Mouse (Mus musculus): ENCODE measurements at regions not wholly inside any gene's neighbourhood (a gene's known extent, or its start where the extent isn't known, plus 50 kb on each side); places are given as distances from the start of the nearest gene placed in this dataset.
A peak's percentile ranks its signal among the peaks of the same experiment; 100 is the strongest.

DNA sequence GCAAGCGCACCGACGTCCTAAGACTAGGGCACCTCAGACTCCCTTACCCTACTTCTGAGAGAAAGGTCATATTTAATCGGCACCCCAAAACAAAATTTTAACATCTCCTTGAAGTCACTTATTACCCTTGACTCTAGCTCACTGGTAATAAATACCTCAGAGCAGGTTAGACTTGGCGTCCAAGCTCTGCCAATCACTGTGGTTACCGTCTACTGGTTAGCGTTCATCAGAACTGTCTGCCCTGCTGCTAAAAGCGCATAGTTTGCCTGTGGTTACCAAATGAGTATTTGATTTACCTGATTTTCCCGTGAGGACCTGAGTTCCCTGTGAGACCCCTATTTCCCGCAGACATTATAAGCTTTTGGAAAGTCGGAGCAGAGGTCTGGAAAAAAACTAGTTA lies 107.3 kb upstream of the Hmgn3 start:
- no peaks in the 10 kb centered on the region for H3K36me3 ChIP-seq (ENCODE audit: insufficient read depth, low read length)
- no peak overlapping the region for H3K9ac ChIP-seq (replicated peaks; ENCODE audit: low read length)
- no peak overlapping the region for H3K4me2 ChIP-seq (replicated peaks; ENCODE audit: low read depth, low read length)
- WGBS: 77% methylated on average over 11 of the region's 11 CpGs
- H3K4me1 ChIP-seq (ENCODE audit: insufficient read depth, low read length): no peaks in the 10 kb centered on the region
- ATAC-seq (ENCODE audit: low FRiP score, low TSS enrichment): no peak
- H3K4me3 ChIP-seq (ENCODE audit: low read length): no peak overlapping the region
- H3K27ac ChIP-seq (ENCODE audit: low read length): no peak overlapping the region
- H3K27me3 ChIP-seq (ENCODE audit: insufficient read depth, low read length): no peaks in the 10 kb centered on the region
- no peaks in the 10 kb centered on the region for H3K9me3 ChIP-seq (ENCODE audit: low read length)

DNA sequence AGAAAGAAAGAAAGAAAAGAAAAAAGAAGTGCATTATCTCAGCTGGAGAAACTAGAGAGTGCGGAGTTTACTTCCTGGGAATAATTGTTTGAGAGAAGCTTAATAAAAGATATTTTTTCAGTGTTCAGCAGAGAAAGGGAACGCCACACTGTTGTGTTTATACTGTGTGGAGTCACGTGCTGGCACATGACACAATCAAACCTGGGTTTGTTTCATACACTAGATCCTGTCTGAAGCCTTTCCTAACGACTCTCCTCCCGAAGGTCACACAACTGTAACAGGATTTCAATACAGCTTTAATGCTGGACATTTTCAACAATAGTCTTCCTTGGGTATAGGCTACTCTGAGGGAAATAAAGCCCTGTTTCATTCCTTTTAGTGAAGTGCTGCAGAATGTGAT lies 105.3 kb upstream of the Hmgn3 start:
- Histone ChIP-seq H3K9me3 (ENCODE audit: low read length) (no peaks in the 10 kb centered on the region), H3K4me3 (ENCODE audit: low read length) (no peak overlapping the region), H3K9ac (replicated peaks; ENCODE audit: low read length) (no peak overlapping the region), H3K4me2 (replicated peaks; ENCODE audit: low read depth, low read length) (no peak overlapping the region), H3K36me3 (ENCODE audit: insufficient read depth, low read length) (no peaks in the 10 kb centered on the region), H3K4me1 (ENCODE audit: insufficient read depth, low read length) (no peaks in the 10 kb centered on the region), H3K27me3 (ENCODE audit: insufficient read depth, low read length) (no peaks in the 10 kb centered on the region), H3K27ac (ENCODE audit: low read length) (no peak overlapping the region)
- no peak for ATAC-seq (ENCODE audit: low FRiP score, low TSS enrichment)
- 61% methylated on average over 5 of the region's 5 CpGs for WGBS

DNA sequence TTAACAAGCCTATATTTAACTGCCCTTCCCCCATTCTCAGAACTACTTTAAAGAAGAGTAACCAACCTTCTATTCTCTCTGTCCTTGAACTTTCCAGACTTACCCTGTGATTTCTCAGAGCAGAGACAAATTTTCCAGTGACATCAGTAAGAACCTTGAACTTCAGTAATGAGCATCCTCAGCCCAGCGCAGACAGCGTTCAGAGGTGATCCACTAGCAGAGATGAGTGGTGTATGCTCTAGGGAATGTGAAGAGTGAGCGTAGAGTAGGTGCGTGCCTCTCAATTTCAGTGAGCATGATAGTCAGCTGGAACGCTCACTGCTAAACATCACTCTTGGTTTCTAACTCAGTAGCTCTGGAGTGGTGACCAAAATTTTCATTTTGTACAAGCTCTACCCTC lies 103.4 kb upstream of the Hmgn3 start:
- Histone ChIP-seq H3K4me2 (replicated peaks; ENCODE audit: low read depth, low read length) (no peak overlapping the region), H3K4me1 (ENCODE audit: insufficient read depth, low read length) (no peaks in the 10 kb centered on the region), H3K27me3 (ENCODE audit: insufficient read depth, low read length) (no peaks in the 10 kb centered on the region), H3K27ac (ENCODE audit: low read length) (no peak overlapping the region), H3K4me3 (ENCODE audit: low read length) (no peak overlapping the region), H3K9ac (replicated peaks; ENCODE audit: low read length) (no peak overlapping the region), H3K36me3 (ENCODE audit: insufficient read depth, low read length) (no peaks in the 10 kb centered on the region), H3K9me3 (ENCODE audit: low read length) (no peaks in the 10 kb centered on the region)
- WGBS: 96% methylated on average over 5 of the region's 5 CpGs
- ATAC-seq (ENCODE audit: low FRiP score, low TSS enrichment): no peak

DNA sequence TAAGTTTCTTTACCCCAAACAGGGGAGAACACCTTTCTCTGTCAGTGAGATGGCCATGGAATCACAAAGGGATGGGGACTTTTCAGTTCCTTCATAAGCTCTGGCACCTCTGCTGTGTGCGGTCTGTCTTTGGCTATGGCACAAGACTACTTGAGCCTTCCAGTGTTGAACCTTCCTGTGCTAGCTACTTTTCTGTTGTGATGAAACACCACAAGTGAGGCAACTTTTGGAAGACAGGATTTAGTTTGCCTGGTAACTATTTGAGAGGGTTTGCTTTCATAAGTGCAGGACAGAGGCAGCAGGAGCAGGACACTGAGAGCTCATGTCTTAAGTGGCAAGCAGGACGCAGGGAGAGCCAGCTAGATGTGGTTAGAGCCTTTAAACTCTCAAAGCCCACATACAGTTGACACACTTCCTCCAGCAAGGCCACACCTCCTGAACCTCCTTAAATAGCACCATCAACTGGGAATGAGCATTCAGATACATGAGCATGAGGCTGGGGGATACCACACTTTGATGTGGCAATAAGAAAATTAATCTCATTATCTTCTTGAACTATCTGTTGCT lies 101.8 kb upstream of the Hmgn3 start:
- Histone ChIP-seq H3K27me3 (ENCODE audit: insufficient read depth, low read length) (no peaks in the 10 kb centered on the region), H3K36me3 (ENCODE audit: insufficient read depth, low read length) (no peaks in the 10 kb centered on the region), H3K9me3 (ENCODE audit: low read length) (no peaks in the 10 kb centered on the region), H3K4me1 (ENCODE audit: insufficient read depth, low read length) (no peaks in the 10 kb centered on the region), H3K4me3 (ENCODE audit: low read length) (no peak overlapping the region), H3K9ac (replicated peaks; ENCODE audit: low read length) (no peak overlapping the region), H3K4me2 (replicated peaks; ENCODE audit: low read depth, low read length) (no peak overlapping the region), H3K27ac (ENCODE audit: low read length) (no peak overlapping the region)
- 81% methylated on average over 2 of the region's 2 CpGs for WGBS
- ATAC-seq (ENCODE audit: low FRiP score, low TSS enrichment): no peak

DNA sequence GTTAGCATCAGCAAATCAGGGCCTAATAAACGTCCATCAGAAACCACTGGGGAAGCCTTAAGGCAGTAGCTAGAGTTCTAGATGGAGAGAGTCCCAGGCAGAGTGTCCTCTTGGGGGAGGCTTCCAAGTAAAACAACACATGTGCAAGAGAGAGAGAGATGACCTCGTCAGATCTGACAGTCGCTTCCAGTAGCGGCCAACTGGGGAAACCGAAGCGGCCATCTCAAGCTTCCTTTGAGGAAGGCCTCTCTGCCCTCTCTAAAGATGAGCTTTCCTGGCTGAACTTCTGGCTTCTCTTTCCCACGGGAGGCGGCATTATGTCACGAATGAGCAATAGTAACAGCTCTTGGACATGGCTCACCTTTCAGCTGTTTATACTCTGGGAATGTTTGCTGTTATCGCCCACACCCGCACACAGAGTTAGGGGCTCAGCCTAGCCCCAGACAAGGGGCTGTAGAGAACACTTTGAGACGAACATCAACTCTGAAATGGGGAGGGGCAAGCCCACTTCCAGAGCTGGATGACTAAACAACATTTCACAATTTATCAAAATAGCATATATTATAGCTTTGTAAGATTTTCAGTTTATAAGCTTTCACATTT lies 100.7 kb upstream of the Hmgn3 start:
- WGBS: 34% methylated on average over 12 of the region's 12 CpGs
- Histone ChIP-seq H3K27ac (ENCODE audit: low read length) (peak overlapping the region; percentile 30; the same call in 1 of the 2 replicates), H3K9me3 (ENCODE audit: low read length) (no peaks in the 10 kb centered on the region), H3K27me3 (ENCODE audit: insufficient read depth, low read length) (no peaks in the 10 kb centered on the region), H3K4me3 (ENCODE audit: low read length) (no peak overlapping the region), H3K36me3 (ENCODE audit: insufficient read depth, low read length) (no peaks in the 10 kb centered on the region), H3K9ac (replicated peaks; ENCODE audit: low read length) (no peak overlapping the region), H3K4me1 (ENCODE audit: insufficient read depth, low read length) (no peaks in the 10 kb centered on the region), H3K4me2 (replicated peaks; ENCODE audit: low read depth, low read length) (no peak overlapping the region)
- ATAC-seq (ENCODE audit: low FRiP score, low TSS enrichment): peak; percentile 79; the same call in 1 of the 2 replicates

DNA sequence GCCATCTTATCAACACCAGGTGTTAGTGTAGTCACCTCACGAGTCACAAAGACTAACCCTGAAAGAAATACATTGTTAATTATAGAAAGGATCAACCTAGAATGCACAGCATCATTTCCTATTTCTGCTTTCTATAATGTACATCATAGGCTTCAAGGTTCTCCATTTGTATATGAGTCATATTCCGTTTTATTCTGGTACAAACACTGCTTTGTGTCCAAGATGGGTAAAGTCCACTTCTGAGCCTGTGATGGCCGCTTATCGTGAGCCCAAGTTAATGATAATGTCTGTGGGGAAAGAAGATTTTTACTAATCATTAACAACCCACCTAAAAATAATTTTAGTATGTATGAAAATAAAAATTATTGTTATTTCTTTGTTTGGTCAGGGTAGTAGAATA lies 94.6 kb upstream of the Hmgn3 start:
- no peak overlapping the region for H3K9ac ChIP-seq (replicated peaks; ENCODE audit: low read length)
- no peak overlapping the region for H3K4me3 ChIP-seq (ENCODE audit: low read length)
- WGBS: 87% methylated on average over 4 of the region's 4 CpGs
- H3K27me3 ChIP-seq (ENCODE audit: insufficient read depth, low read length): no peaks in the 10 kb centered on the region
- ATAC-seq (ENCODE audit: low FRiP score, low TSS enrichment): no peak
- no peaks in the 10 kb centered on the region for H3K9me3 ChIP-seq (ENCODE audit: low read length)
- H3K4me1 ChIP-seq (ENCODE audit: insufficient read depth, low read length): no peaks in the 10 kb centered on the region
- no peak overlapping the region for H3K4me2 ChIP-seq (replicated peaks; ENCODE audit: low read depth, low read length)
- no peak overlapping the region for H3K27ac ChIP-seq (ENCODE audit: low read length)
- no peaks in the 10 kb centered on the region for H3K36me3 ChIP-seq (ENCODE audit: insufficient read depth, low read length)

DNA sequence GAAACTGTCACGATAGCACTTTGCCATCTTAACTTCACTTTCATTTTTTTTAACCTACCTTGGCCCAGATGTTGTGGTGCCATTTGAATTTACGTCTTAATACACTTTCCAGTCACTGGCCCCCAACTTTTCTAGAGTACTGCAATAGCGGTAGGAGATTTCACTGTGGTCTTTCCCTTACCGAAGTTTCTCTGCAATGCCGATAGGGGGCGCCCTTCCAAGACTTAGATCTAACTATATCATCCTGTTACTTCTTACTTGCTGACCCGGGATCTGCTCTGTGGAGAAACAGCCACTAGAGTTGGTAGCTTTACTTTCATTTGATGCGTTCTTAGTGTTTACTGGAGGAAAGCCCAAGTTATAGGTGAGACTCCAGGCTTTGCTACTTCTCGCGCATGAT lies 92.6 kb upstream of the Hmgn3 start:
- no peak overlapping the region for H3K4me2 ChIP-seq (replicated peaks; ENCODE audit: low read depth, low read length)
- H3K4me3 ChIP-seq (ENCODE audit: low read length): no peak overlapping the region
- no peaks in the 10 kb centered on the region for H3K36me3 ChIP-seq (ENCODE audit: insufficient read depth, low read length)
- 81% methylated on average over 10 of the region's 10 CpGs for WGBS
- no peaks in the 10 kb centered on the region for H3K4me1 ChIP-seq (ENCODE audit: insufficient read depth, low read length)
- H3K27me3 ChIP-seq (ENCODE audit: insufficient read depth, low read length): no peaks in the 10 kb centered on the region
- H3K9ac ChIP-seq (replicated peaks; ENCODE audit: low read length): no peak overlapping the region
- no peak for ATAC-seq (ENCODE audit: low FRiP score, low TSS enrichment)
- H3K9me3 ChIP-seq (ENCODE audit: low read length): no peaks in the 10 kb centered on the region
- H3K27ac ChIP-seq (ENCODE audit: low read length): no peak overlapping the region

DNA sequence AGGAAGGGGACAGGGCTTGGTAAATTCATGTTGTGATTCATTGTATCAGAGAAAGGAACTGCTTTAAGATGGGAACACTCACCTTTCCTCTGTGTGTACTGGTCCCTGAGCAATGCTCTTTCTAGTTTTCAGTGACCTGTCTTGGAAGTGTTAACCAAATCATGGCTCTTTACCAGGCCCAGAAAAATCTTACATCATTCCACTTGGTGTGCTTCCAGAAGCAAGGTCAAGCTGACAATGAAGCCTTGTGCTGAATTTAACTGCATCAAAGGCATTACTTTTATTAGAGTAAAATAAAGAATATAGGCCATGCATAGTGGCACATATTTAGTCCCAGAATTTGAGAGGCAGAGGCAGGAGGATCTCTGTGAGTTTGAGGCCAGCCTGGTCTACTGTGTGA lies 75.4 kb upstream of the Hmgn3 start:
- H3K27ac ChIP-seq (ENCODE audit: low read length): no peak overlapping the region

DNA sequence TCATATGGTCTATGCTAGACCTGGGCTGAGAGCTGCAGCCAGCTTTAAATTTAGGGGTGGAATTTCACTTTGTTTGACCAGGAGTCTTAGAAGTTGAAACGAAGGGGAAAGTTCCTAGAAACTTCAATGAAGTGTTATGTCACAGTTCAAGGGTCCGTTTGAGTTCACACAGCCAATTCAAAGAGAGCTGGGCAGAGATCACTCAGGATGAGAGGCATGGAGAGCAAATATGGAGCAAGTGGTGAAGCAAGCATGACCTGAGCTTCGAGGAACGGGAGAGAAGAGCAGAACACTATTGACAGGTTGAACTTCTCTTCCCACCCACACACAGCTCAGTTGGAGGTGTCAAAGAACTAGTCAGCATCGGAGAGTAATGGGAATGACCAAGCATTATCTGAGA lies 56.1 kb upstream of the Hmgn3 start:
- Histone ChIP-seq H3K4me3 (ENCODE audit: low read length) (no peak overlapping the region), H3K27ac (ENCODE audit: low read length) (no peak overlapping the region), H3K9ac (replicated peaks; ENCODE audit: low read length) (no peak overlapping the region), H3K9me3 (ENCODE audit: low read length) (no peaks in the 10 kb centered on the region), H3K27me3 (ENCODE audit: insufficient read depth, low read length) (no peaks in the 10 kb centered on the region), H3K36me3 (ENCODE audit: insufficient read depth, low read length) (no peaks in the 10 kb centered on the region), H3K4me1 (ENCODE audit: insufficient read depth, low read length) (no peaks in the 10 kb centered on the region), H3K4me2 (replicated peaks; ENCODE audit: low read depth, low read length) (no peak overlapping the region)
- no peak for ATAC-seq (ENCODE audit: low FRiP score, low TSS enrichment)
- WGBS: 74% methylated on average over 5 of the region's 5 CpGs

More for the DNA sequence above, 75.4 kb upstream of the Hmgn3 start:
- no peak overlapping the region for H3K4me3 ChIP-seq (ENCODE audit: low read length)
- no peak for ATAC-seq (ENCODE audit: low FRiP score, low TSS enrichment)
- H3K27me3 ChIP-seq (ENCODE audit: insufficient read depth, low read length): no peaks in the 10 kb centered on the region
- no peak overlapping the region for H3K9ac ChIP-seq (replicated peaks; ENCODE audit: low read length)
- H3K4me2 ChIP-seq (replicated peaks; ENCODE audit: low read depth, low read length): no peak overlapping the region
- H3K4me1 ChIP-seq (ENCODE audit: insufficient read depth, low read length): no peaks in the 10 kb centered on the region
- H3K9me3 ChIP-seq (ENCODE audit: low read length): no peaks in the 10 kb centered on the region
- no peaks in the 10 kb centered on the region for H3K36me3 ChIP-seq (ENCODE audit: insufficient read depth, low read length)

DNA sequence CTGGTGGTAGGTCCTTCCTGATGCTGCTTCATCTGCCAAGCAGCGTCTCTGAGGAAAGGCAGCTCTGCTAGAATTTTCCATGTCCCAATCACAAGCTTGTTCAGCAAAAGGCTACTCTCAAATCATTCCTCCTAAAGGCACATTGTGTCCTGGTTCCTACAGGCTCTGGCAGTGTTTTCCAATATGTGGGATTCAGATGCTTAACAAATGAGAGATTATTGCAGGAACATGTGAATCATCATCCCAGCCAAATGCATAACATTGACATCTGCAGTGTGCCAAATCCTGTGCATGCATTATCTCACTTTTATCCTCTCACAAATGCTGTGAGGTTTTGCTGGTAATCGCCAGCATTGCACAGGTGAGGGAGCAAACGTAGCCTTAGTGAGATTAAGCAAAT lies 53.3 kb upstream of the Hmgn3 start:
- Histone ChIP-seq H3K9me3 (ENCODE audit: low read length) (no peaks in the 10 kb centered on the region), H3K27me3 (ENCODE audit: insufficient read depth, low read length) (no peaks in the 10 kb centered on the region), H3K4me2 (replicated peaks; ENCODE audit: low read depth, low read length) (no peak overlapping the region), H3K9ac (replicated peaks; ENCODE audit: low read length) (no peak overlapping the region), H3K4me3 (ENCODE audit: low read length) (no peak overlapping the region), H3K4me1 (ENCODE audit: insufficient read depth, low read length) (peaks cover 6% of the 10 kb centered on the region), H3K27ac (ENCODE audit: low read length) (no peak overlapping the region), H3K36me3 (ENCODE audit: insufficient read depth, low read length) (no peaks in the 10 kb centered on the region)
- no peak for ATAC-seq (ENCODE audit: low FRiP score, low TSS enrichment)
- WGBS: 91% methylated on average over 3 of the region's 3 CpGs
